Mouse (Mus musculus) embryonic facial prominence, embryonic 14.5 days (tissue): ENCODE measurements at regions not wholly inside any gene's neighbourhood (a gene's known extent, or its start where the extent isn't known, plus 50 kb on each side); places are given as distances from the start of the nearest gene placed in this dataset.

Experiments
- ATAC-seq: fragments of 200-750 bp; cut with Nextera tagmentation; 2 replicates; pipeline ENCODE4 v1.8.0; 2017; ENCODE audit warnings: low read depth, moderate number of reproducible peaks, moderate TSS enrichment
- DNase-seq: peaks from one replicate; pipeline ENCODE4 v3.0.0-alpha.2; 2015; ENCODE audit warnings: low spot score
- H3K27ac ChIP-seq: fragments of 300-500 bp; sonication (generic); replicated peaks from 2 replicates; pipeline ENCODE4 v1.5.1; 2014; ENCODE audit warnings: low read depth, mild to moderate bottlenecking, low read length, moderate library complexity
- H3K27me3 ChIP-seq: fragments of 300-500 bp; sonication (generic); replicated peaks from 2 replicates; pipeline ENCODE4 v1.6.1; 2014; ENCODE audit warnings: low read length; ENCODE audit not compliant: control insufficient read depth, insufficient read depth
- H3K36me3 ChIP-seq: fragments of 300-500 bp; sonication (generic); 2 replicates; pipeline ENCODE4 v1.6.1; 2014; ENCODE audit warnings: low read length, mixed read lengths; ENCODE audit not compliant: control insufficient read depth, insufficient read depth
- H3K4me1 ChIP-seq: fragments of 300-500 bp; sonication (generic); 2 replicates; pipeline ENCODE4 v1.6.1; 2014; ENCODE audit warnings: antibody characterized with exemption, low read length; ENCODE audit not compliant: control insufficient read depth, insufficient read depth
- H3K4me2 ChIP-seq: fragments of 300-500 bp; sonication (generic); 2 replicates; pipeline ENCODE4 v1.6.1; 2014; ENCODE audit warnings: low read depth, mild to moderate bottlenecking, low read length, moderate library complexity, mixed read lengths
- H3K4me3 ChIP-seq: fragments of 300-500 bp; sonication (generic); 2 replicates; pipeline ENCODE4 v1.5.1; 2014; ENCODE audit warnings: low read depth, mild to moderate bottlenecking, low read length
- H3K9ac ChIP-seq: fragments of 300-500 bp; sonication (generic); 2 replicates; pipeline ENCODE4 v1.6.1; 2014; ENCODE audit warnings: low read depth, mild to moderate bottlenecking, low read length, moderate library complexity, mixed read lengths
- H3K9me3 ChIP-seq: fragments of 300-500 bp; sonication (generic); 2 replicates; pipeline ENCODE4 v1.6.1; 2016; ENCODE audit warnings: low read length; ENCODE audit not compliant: control insufficient read depth
- WGBS: fragments of 180-500 bp; shearing (Covaris S2); extraction: QIAGEN DNeasy Blood & Tissue Kit; methylation state at CpG from one replicate; pipeline ENCODE4 v1.1.7; 2014; 5-methylcytosine and 5-hydroxymethylcytosine counted together

DNA sequence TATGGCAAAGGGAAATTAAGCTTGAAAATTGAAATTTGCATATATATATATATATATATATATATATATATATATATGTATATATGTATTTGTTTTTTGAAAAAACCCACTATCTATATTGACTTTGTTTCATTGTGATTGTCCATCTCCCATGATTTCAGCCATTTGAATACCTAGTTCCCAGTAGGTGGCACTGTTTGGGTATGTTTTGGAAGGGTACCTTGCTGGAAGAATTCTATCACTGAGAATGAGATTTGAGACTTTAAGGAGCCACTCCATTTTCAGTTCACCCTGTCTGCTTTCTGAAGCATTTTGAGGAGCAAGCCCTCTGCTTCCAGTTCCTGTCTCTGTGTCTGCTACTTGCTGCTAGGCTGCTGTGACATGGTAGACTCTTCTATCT lies 72.8 kb upstream of the Ugt8a start:
- DNase-seq (peak; percentile 19), ATAC-seq (no peak)
- Histone ChIP-seq H3K27ac (no peak overlapping the region), H3K36me3 (no peaks in the 10 kb centered on the region), H3K9me3 (no peaks in the 10 kb centered on the region), H3K4me1 (no peaks in the 10 kb centered on the region), H3K4me3 (no peak overlapping the region), H3K4me2 (no peak overlapping the region), H3K27me3 (no peaks in the 10 kb centered on the region), H3K9ac (no peak overlapping the region)

DNA sequence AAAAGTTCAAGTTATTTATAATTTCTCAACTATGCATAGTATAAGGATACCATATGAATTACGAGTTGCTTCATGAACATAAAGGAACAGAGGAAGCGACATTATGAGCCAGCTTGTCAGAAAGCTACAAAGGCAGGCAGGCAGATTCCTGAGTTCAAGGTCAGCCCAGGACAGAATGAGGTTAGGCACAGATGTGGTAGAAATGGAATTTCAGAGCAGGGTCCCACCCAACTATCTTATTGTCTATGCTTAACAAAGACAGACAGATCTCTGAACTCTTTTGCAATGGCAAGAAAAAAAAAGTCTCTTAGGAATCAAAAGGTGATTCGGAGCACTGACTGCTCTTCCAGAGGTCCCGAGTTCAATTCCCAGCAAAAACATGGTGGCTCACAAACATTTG lies 77.7 kb upstream of the Ugt8a start:
- no peak overlapping the region for H3K4me2 ChIP-seq
- H3K4me1 ChIP-seq = no peaks in the 10 kb centered on the region
- H3K27ac ChIP-seq = no peak overlapping the region
- H3K27me3 ChIP-seq = no peaks in the 10 kb centered on the region
- no peak overlapping the region for H3K9ac ChIP-seq
- 90% methylated on average over 4 of the region's 4 CpGs for WGBS
- ATAC-seq (no peak), DNase-seq (no peak)
- H3K36me3 ChIP-seq = no peaks in the 10 kb centered on the region
- no peaks in the 10 kb centered on the region for H3K9me3 ChIP-seq
- H3K4me3 ChIP-seq = no peak overlapping the region

DNA sequence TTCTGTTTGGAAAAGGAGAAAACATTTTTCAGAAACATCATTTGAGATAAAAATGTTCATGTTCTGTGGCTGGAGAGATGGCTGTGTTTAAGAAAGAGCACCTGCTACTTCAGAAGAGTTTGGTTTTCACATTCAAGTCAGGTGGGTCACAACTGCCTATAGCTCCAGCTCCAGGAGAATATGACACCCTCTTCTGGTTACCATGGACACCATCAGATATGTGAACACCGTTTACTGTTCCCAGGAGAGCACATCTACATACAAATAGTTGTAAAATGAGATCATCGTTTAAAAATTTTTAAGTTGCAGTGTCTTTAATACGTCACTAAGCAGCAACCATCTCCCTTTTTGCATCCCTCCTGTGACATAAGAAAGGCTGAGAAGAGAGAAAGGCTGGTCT lies 105.9 kb upstream of the Ugt8a start:
- Histone ChIP-seq H3K9ac (no peak overlapping the region), H3K36me3 (no peaks in the 10 kb centered on the region), H3K4me1 (no peaks in the 10 kb centered on the region), H3K27ac (no peak overlapping the region), H3K4me3 (no peak overlapping the region), H3K27me3 (no peaks in the 10 kb centered on the region), H3K9me3 (no peaks in the 10 kb centered on the region), H3K4me2 (no peak overlapping the region)
- peak; percentile 66 for DNase-seq
- WGBS = 25% methylated on average over 3 of the region's 3 CpGs
- peak; percentile 84; the same call in 1 of the 2 replicates for ATAC-seq

DNA sequence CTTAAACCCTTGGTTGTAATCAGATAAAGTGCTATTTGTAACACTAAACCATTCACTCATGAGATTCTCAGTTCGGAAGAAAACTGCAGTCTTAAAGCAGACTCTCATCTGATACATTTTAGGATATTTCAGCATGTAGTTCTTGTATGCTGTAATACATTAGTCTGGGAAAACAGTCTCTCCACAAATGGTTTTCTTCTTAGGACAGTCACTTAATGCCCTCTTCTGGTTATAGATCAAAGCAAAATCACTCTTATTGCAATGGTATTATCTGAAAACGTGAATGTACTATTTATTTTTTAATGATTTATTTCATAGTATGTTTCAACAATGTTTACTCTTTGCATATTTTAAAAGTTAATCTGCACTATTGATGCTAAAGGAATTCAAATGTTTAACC lies 106.4 kb upstream of the Ugt8a start:
- 42% methylated on average over 2 of the region's 2 CpGs for WGBS
- H3K9ac ChIP-seq = no peak overlapping the region
- no peaks in the 10 kb centered on the region for H3K27me3 ChIP-seq
- no peak overlapping the region for H3K27ac ChIP-seq
- no peaks in the 10 kb centered on the region for H3K9me3 ChIP-seq
- no peak overlapping the region for H3K4me2 ChIP-seq
- ATAC-seq (no peak), DNase-seq (no peak)
- no peaks in the 10 kb centered on the region for H3K4me1 ChIP-seq
- no peaks in the 10 kb centered on the region for H3K36me3 ChIP-seq
- H3K4me3 ChIP-seq = no peak overlapping the region

DNA sequence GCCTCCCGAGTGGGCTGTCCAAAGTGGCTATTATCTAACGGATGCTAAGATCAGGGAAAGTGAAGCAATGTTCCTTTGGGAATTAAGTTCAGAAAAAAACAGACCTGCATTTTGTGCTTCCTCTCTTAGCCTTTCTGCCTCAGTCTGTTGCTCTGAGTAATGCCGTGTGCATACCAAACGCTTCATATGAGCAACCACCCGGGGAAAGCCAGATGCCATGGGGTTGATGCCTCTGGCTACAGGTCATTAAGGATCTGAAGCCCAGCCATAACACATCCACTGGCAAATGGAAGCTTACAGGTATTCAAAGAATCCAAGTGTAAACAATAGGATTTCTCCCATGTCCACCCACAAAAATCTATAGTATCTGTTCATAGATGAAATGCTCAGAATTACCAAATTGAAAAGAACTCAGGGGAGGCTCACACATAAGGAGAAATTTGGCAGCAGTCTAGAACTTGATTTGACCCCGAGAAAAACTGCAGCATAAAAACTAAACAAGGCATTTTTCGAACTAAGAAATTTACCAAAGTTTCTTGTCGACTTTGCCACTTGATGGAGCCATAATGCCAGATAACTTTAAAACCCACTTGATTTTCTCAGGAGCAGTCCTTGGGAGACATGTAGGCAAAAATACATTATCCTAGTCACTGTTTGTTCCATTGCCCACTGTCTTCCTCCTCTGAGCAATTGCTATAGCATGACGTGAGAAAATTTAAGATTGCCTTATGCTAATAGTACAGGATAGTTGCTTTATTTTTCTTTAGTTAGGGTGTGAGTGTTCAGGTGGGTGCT lies 107.8 kb upstream of the Ugt8a start:
- Histone ChIP-seq H3K4me3 (no peak overlapping the region), H3K4me1 (no peaks in the 10 kb centered on the region), H3K36me3 (no peaks in the 10 kb centered on the region), H3K27me3 (no peaks in the 10 kb centered on the region), H3K4me2 (no peak overlapping the region), H3K27ac (no peak overlapping the region), H3K9ac (no peak overlapping the region), H3K9me3 (no peaks in the 10 kb centered on the region)
- DNase-seq (peak; percentile 56), ATAC-seq (no peak)
- WGBS = 49% methylated on average over 9 of the region's 9 CpGs

DNA sequence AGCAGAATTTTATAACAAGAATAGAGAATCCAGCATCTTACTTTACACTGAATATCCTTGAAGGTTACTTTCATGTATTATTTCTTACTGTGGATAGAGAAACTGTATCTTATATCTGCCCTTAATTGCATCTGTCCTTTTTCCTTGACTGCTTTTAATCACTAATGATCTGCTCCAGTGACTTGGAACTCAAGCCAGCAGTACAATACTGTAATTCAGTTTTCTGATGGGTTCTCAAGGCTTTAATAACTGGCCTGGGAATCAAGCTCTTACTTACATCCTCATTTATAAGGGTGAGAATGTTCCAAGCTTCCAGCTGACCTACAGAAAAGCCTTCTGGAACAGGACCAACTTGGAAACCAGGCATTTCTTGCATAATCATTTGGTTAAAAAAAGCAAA lies 120.2 kb upstream of the Ugt8a start:
- no peak for ATAC-seq
- no peak overlapping the region for H3K4me2 ChIP-seq

DNA sequence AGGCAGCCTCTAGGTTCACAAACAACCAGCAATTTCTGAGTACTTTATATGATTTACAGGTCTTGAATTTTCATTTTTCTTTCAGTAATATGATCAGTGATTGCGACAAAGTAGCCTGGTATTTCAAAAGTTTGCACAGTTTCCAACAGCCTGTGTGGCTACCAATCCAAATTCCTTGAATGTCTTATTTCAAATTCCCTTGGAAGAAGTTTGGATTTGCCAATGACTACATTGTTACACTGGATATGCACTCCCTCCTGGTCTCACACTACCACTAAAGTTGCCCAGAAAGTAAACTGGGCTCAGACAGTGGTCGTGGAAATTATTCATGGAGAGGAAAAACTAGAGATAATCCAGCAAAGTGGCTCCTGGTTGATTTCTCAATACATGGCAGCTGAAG lies 166.7 kb upstream of the Ugt8a start:
- H3K4me2 ChIP-seq = no peak overlapping the region
- DNase-seq (no peak), ATAC-seq (no peak)
- no peak overlapping the region for H3K27ac ChIP-seq
- no peaks in the 10 kb centered on the region for H3K36me3 ChIP-seq
- no peaks in the 10 kb centered on the region for H3K4me1 ChIP-seq
- no peak overlapping the region for H3K9ac ChIP-seq
- H3K9me3 ChIP-seq = no peaks in the 10 kb centered on the region
- 86% methylated on average over 2 of the region's 2 CpGs for WGBS
- no peak overlapping the region for H3K4me3 ChIP-seq
- H3K27me3 ChIP-seq = no peaks in the 10 kb centered on the region

More for the DNA sequence above, 120.2 kb upstream of the Ugt8a start:
- no peaks in the 10 kb centered on the region for H3K27me3 ChIP-seq
- no peak overlapping the region for H3K9ac ChIP-seq
- H3K27ac ChIP-seq = no peak overlapping the region
- H3K4me1 ChIP-seq = no peaks in the 10 kb centered on the region
- H3K4me3 ChIP-seq = no peak overlapping the region
- no peak for DNase-seq
- no peaks in the 10 kb centered on the region for H3K36me3 ChIP-seq
- no peaks in the 10 kb centered on the region for H3K9me3 ChIP-seq

DNA sequence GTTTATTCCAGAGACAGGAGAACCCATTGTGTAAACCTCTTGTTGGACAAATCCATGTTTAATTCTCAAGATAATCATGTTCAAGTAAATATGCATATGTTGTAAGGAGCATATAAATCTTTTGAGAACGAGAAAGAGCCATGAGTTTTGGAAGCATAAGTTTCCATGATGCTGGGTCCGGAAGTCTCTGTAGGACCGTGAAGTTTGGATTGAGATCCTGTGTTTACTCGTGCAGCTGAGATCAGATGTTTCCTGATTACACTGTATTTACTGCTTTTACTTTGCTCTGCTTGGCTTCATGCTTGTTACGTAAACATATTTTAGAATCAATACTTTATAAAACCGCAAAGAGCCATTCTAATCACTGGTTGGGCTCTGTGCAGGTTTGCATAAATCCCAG lies 171.0 kb upstream of the Ugt8a start:
- Histone ChIP-seq H3K4me3 (no peak overlapping the region), H3K4me1 (no peaks in the 10 kb centered on the region), H3K27me3 (no peaks in the 10 kb centered on the region), H3K9ac (no peak overlapping the region), H3K4me2 (no peak overlapping the region), H3K36me3 (no peaks in the 10 kb centered on the region), H3K27ac (no peak overlapping the region), H3K9me3 (no peaks in the 10 kb centered on the region)
- 79% methylated on average over 6 of the region's 6 CpGs for WGBS
- peak; percentile 58 for DNase-seq
- ATAC-seq = no peak; the same call in 1 of the 2 replicates

DNA sequence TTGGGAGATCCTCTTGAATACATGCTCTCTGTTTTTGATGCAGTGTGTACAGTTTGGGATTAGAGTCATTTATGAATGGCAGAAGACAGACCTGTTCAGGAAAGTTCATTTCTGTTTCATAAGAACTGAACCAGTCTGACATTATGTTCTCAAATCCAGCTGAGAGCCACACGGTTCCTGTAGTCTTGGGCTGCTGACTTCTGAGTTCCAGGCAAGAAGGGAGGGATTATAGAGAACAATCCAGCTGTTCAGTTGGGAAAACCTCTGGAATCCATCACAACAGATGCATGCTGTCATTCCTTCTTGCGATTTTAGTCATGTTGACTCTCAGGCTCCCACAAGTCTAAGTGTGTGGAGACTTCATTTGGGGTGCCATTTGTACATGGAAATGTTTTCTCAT lies 179.4 kb upstream of the Ugt8a start:
- H3K4me2 ChIP-seq = no peak overlapping the region
- 69% methylated on average over 2 of the region's 2 CpGs for WGBS

More for the DNA sequence above, 179.4 kb upstream of the Ugt8a start:
- DNase-seq (no peak), ATAC-seq (no peak)
- no peaks in the 10 kb centered on the region for H3K4me1 ChIP-seq
- H3K27ac ChIP-seq = no peak overlapping the region
- H3K4me3 ChIP-seq = no peak overlapping the region
- no peak overlapping the region for H3K9ac ChIP-seq
- H3K27me3 ChIP-seq = no peaks in the 10 kb centered on the region
- H3K36me3 ChIP-seq = no peaks in the 10 kb centered on the region
- no peaks in the 10 kb centered on the region for H3K9me3 ChIP-seq
